Mouse (Mus musculus) embryonic facial prominence, embryonic 12.5 days (tissue): ENCODE measurements at regions not wholly inside any gene's neighbourhood (a gene's known extent, or its start where the extent isn't known, plus 50 kb on each side); places are given as distances from the start of the nearest gene placed in this dataset.

ENCODE experiments used
- ATAC-seq: fragments of 200-750 bp; cut with Nextera tagmentation; 2 replicates; pipeline ENCODE4 v1.8.0; 2017; ENCODE audit not compliant: insufficient number of reproducible peaks, insufficient read depth, low FRiP score, low TSS enrichment
- H3K27ac ChIP-seq: fragments of 300-500 bp; sonication (generic); 2 replicates; pipeline ENCODE4 v1.5.1; 2016; ENCODE audit warnings: mild to moderate bottlenecking
- H3K27me3 ChIP-seq: fragments of 300-500 bp; sonication (generic); 2 replicates; pipeline ENCODE4 v1.6.1; 2016; ENCODE audit warnings: mild to moderate bottlenecking, moderate library complexity
- H3K36me3 ChIP-seq: fragments of 300-500 bp; sonication (generic); 2 replicates; pipeline ENCODE4 v1.6.1; 2016; ENCODE audit warnings: mild to moderate bottlenecking
- H3K4me1 ChIP-seq: fragments of 300-500 bp; sonication (generic); 2 replicates; pipeline ENCODE4 v1.6.1; 2016
- H3K4me2 ChIP-seq: fragments of 300-500 bp; sonication (generic); replicated peaks from 2 replicates; pipeline ENCODE4 v1.6.1; 2016; ENCODE audit warnings: mild to moderate bottlenecking, moderate library complexity
- H3K4me3 ChIP-seq: fragments of 300-500 bp; sonication (generic); 2 replicates; pipeline ENCODE4 v1.5.1; 2016; ENCODE audit warnings: mild to moderate bottlenecking
- H3K9ac ChIP-seq: fragments of 300-500 bp; sonication (generic); 2 replicates; pipeline ENCODE4 v1.6.1; 2016; ENCODE audit warnings: mild to moderate bottlenecking, moderate library complexity
- H3K9me3 ChIP-seq: fragments of 300-500 bp; sonication (generic); 2 replicates; pipeline ENCODE4 v1.6.1; 2016; ENCODE audit warnings: mild to moderate bottlenecking, moderate library complexity
- WGBS: fragments of 180-500 bp; shearing (Covaris S2); methylation state at CpG from one replicate; pipeline ENCODE4 v1.1.7; 2016; 5-methylcytosine and 5-hydroxymethylcytosine counted together

GRCm38 (mm10) chr2:84246562-84246961, 178.6 kb downstream of the Calcrl start:
- 62% methylated on average over 2 of the region's 2 CpGs for WGBS
- Histone ChIP-seq H3K36me3 (no peaks in the 10 kb centered on the region), H3K4me1 (no peaks in the 10 kb centered on the region), H3K4me3 (no peak overlapping the region), H3K4me2 (no peak overlapping the region), H3K27me3 (no peaks in the 10 kb centered on the region), H3K9ac (no peak overlapping the region), H3K27ac (no peak overlapping the region), H3K9me3 (no peaks in the 10 kb centered on the region)
- no peak for ATAC-seq

GRCm38 (mm10) chr2:84248169-84248568, 177.0 kb downstream of the Calcrl start:
- Histone ChIP-seq H3K9ac (no peak overlapping the region), H3K4me2 (no peak overlapping the region)

GRCm38 (mm10) chr2:84249871-84250270, 175.3 kb downstream of the Calcrl start:
- no peak overlapping the region for H3K4me2 ChIP-seq

More at GRCm38 (mm10) chr2:84248169-84248568, 177.0 kb downstream of the Calcrl start:
- WGBS: 78% methylated on average over 3 of the region's 3 CpGs
- no peaks in the 10 kb centered on the region for H3K9me3 ChIP-seq
- H3K4me1 ChIP-seq: no peaks in the 10 kb centered on the region
- no peak for ATAC-seq
- no peak overlapping the region for H3K4me3 ChIP-seq
- H3K27ac ChIP-seq: no peak overlapping the region
- no peaks in the 10 kb centered on the region for H3K27me3 ChIP-seq
- H3K36me3 ChIP-seq: no peaks in the 10 kb centered on the region

GRCm38 (mm10) chr2:84252076-84252475, 173.1 kb downstream of the Calcrl start:
- no peaks in the 10 kb centered on the region for H3K27me3 ChIP-seq
- H3K4me2 ChIP-seq: no peak overlapping the region
- H3K9me3 ChIP-seq: no peaks in the 10 kb centered on the region
- no peak overlapping the region for H3K27ac ChIP-seq
- ATAC-seq: no peak
- H3K9ac ChIP-seq: no peak overlapping the region
- 91% methylated on average over 1 of the region's 1 CpGs for WGBS
- no peaks in the 10 kb centered on the region for H3K36me3 ChIP-seq
- no peak overlapping the region for H3K4me3 ChIP-seq
- H3K4me1 ChIP-seq: no peaks in the 10 kb centered on the region

More at GRCm38 (mm10) chr2:84249871-84250270, 175.3 kb downstream of the Calcrl start:
- Histone ChIP-seq H3K27me3 (no peaks in the 10 kb centered on the region), H3K9ac (no peak overlapping the region), H3K27ac (no peak overlapping the region), H3K4me1 (no peaks in the 10 kb centered on the region), H3K36me3 (no peaks in the 10 kb centered on the region), H3K9me3 (no peaks in the 10 kb centered on the region), H3K4me3 (no peak overlapping the region)
- no peak for ATAC-seq
- WGBS: 32% methylated on average over 3 of the region's 3 CpGs

GRCm38 (mm10) chr2:84258339-84259006, 166.7 kb downstream of the Calcrl start:
- Histone ChIP-seq H3K9me3 (no peaks in the 10 kb centered on the region), H3K36me3 (no peaks in the 10 kb centered on the region), H3K4me1 (no peaks in the 10 kb centered on the region), H3K9ac (no peak overlapping the region), H3K4me3 (no peak overlapping the region), H3K27ac (no peak overlapping the region), H3K4me2 (no peak overlapping the region), H3K27me3 (no peaks in the 10 kb centered on the region)
- ATAC-seq: no peak
- 92% methylated on average over 2 of the region's 2 CpGs for WGBS

GRCm38 (mm10) chr2:84259222-84259621, 166.0 kb downstream of the Calcrl start:
- Histone ChIP-seq H3K9me3 (no peaks in the 10 kb centered on the region), H3K4me2 (no peak overlapping the region), H3K27ac (no peak overlapping the region), H3K9ac (no peak overlapping the region), H3K36me3 (no peaks in the 10 kb centered on the region), H3K4me3 (no peak overlapping the region), H3K4me1 (no peaks in the 10 kb centered on the region), H3K27me3 (no peaks in the 10 kb centered on the region)
- WGBS: 75% methylated on average over 1 of the region's 1 CpGs
- ATAC-seq: no peak

GRCm38 (mm10) chr2:84260701-84261100, 164.5 kb downstream of the Calcrl start:
- no peak overlapping the region for H3K4me3 ChIP-seq
- H3K36me3 ChIP-seq: no peaks in the 10 kb centered on the region
- H3K27ac ChIP-seq: no peak overlapping the region
- no peaks in the 10 kb centered on the region for H3K4me1 ChIP-seq
- no peak overlapping the region for H3K9ac ChIP-seq
- 51% methylated on average over 4 of the region's 4 CpGs for whole genome bisulfite sequencing
- H3K9me3 ChIP-seq: no peaks in the 10 kb centered on the region
- H3K27me3 ChIP-seq: no peaks in the 10 kb centered on the region
- ATAC-seq: no peak
- no peak overlapping the region for H3K4me2 ChIP-seq

GRCm38 (mm10) chr2:84261481-84261880, 163.7 kb downstream of the Calcrl start:
- no peak for ATAC-seq
- H3K4me2 ChIP-seq: no peak overlapping the region
- 59% methylated on average over 5 of the region's 5 CpGs for WGBS
- H3K9ac ChIP-seq: no peak overlapping the region
- H3K9me3 ChIP-seq: no peaks in the 10 kb centered on the region
- H3K27ac ChIP-seq: no peak overlapping the region
- no peaks in the 10 kb centered on the region for H3K4me1 ChIP-seq
- H3K27me3 ChIP-seq: no peaks in the 10 kb centered on the region
- no peak overlapping the region for H3K4me3 ChIP-seq
- H3K36me3 ChIP-seq: no peaks in the 10 kb centered on the region

- no peaks in the 10 kb centered on the region for H3K27me3 ChIP-seq
- no peak overlapping the region for H3K27ac ChIP-seq
- 69% methylated on average over 2 of the region's 2 CpGs for WGBS
- no peak overlapping the region for H3K4me2 ChIP-seq
- no peak for ATAC-seq
- no peak overlapping the region for H3K4me3 ChIP-seq
- no peaks in the 10 kb centered on the region for H3K36me3 ChIP-seq
- H3K9ac ChIP-seq: no peak overlapping the region
- no peaks in the 10 kb centered on the region for H3K9me3 ChIP-seq
- H3K4me1 ChIP-seq: no peaks in the 10 kb centered on the region
Observed at GRCm38 (mm10) chr2:84264485-84264884, 160.7 kb downstream of the Calcrl start.

GRCm38 (mm10) chr2:84265002-84265401, 160.2 kb downstream of the Calcrl start:
- Histone ChIP-seq H3K9me3 (no peaks in the 10 kb centered on the region), H3K4me1 (no peaks in the 10 kb centered on the region), H3K9ac (no peak overlapping the region), H3K4me3 (no peak overlapping the region), H3K27me3 (no peaks in the 10 kb centered on the region), H3K36me3 (no peaks in the 10 kb centered on the region), H3K27ac (no peak overlapping the region), H3K4me2 (no peak overlapping the region)
- no peak for ATAC-seq

- 47% methylated on average over 4 of the region's 4 CpGs for WGBS
- Histone ChIP-seq H3K9ac (no peak overlapping the region), H3K27ac (no peak overlapping the region), H3K36me3 (no peaks in the 10 kb centered on the region), H3K4me2 (no peak overlapping the region), H3K4me1 (no peaks in the 10 kb centered on the region), H3K4me3 (no peak overlapping the region), H3K27me3 (no peaks in the 10 kb centered on the region), H3K9me3 (no peaks in the 10 kb centered on the region)
- ATAC-seq: 0 out of 2 replicates have a peak, but pooled peaks have one; percentile 64
Observed at GRCm38 (mm10) chr2:84266158-84266557, 159.1 kb downstream of the Calcrl start.

- Histone ChIP-seq H3K27ac (no peak overlapping the region), H3K4me1 (no peaks in the 10 kb centered on the region), H3K36me3 (no peaks in the 10 kb centered on the region), H3K4me3 (no peak overlapping the region), H3K27me3 (no peaks in the 10 kb centered on the region), H3K9ac (no peak overlapping the region), H3K9me3 (no peaks in the 10 kb centered on the region), H3K4me2 (no peak overlapping the region)
- WGBS: 29% methylated on average over 6 of the region's 6 CpGs
- no peak for ATAC-seq
Observed at GRCm38 (mm10) chr2:84266883-84267554, 158.2 kb downstream of the Calcrl start.
